Mouse (Mus musculus) lung, adult 2 months (tissue): ENCODE measurements at regions not wholly inside any gene's neighbourhood (a gene's known extent, or its start where the extent isn't known, plus 50 kb on each side); places are given as distances from the start of the nearest gene placed in this dataset.
A peak's percentile ranks its signal among the peaks of the same experiment; 100 is the strongest.

Experiments
- DNase-seq: peaks from one replicate; pipeline ENCODE4 v3.0.0; 2022
- H3K4me1 ChIP-seq: fragments of 200-500 bp; 2 replicates; pipeline ENCODE4 v1.6.1; 2011; ENCODE audit warnings: low read length; ENCODE audit not compliant: control insufficient read depth, insufficient read depth
- H3K4me3 ChIP-seq: fragments of 200-500 bp; replicated peaks from 2 replicates; pipeline ENCODE3; 2011; ENCODE audit warnings: low read depth, mild to moderate bottlenecking, control low read depth, low read length; ENCODE audit errors: extremely low read depth
- CTCF ChIP-seq: fragments of 200-500 bp; IDR thresholded peaks from 2 replicates; pipeline ENCODE4 v1.5.1; 2011; ENCODE audit warnings: mild to moderate bottlenecking, low read length, control low read depth; ENCODE audit not compliant: insufficient read depth
- POLR2A ChIP-seq: fragments of 200-500 bp; IDR thresholded peaks from 2 replicates; pipeline ENCODE4 v1.6.1; 2011; ENCODE audit warnings: low read depth, mild to moderate bottlenecking, control low read depth, low read length, borderline replicate concordance; ENCODE audit errors: extremely low read depth
- WGBS: fragments of 180-500 bp; shearing (Covaris S2); methylation state at CpG from one replicate; pipeline ENCODE4 v1.1.7; 2018; 5-methylcytosine and 5-hydroxymethylcytosine counted together

- Histone ChIP-seq H3K4me1 (peaks cover 8% of the 10 kb centered on the region), H3K4me3 (no peak overlapping the region)
- no peak for DNase-seq
- no peak for TF ChIP-seq POLR2A
- TF ChIP-seq CTCF: no peak
- 90% methylated on average over 5 of the region's 5 CpGs for WGBS
These were observed 60.2 kb upstream of the Zmiz1 start for GRCm38 (mm10) chr14:25398745-25399144.

- DNase-seq: no peak
- Histone ChIP-seq H3K4me3 (no peak overlapping the region), H3K4me1 (peaks cover 8% of the 10 kb centered on the region)
- TF ChIP-seq CTCF (no peak), POLR2A (no peak)
- 83% methylated on average over 3 of the region's 3 CpGs for WGBS
These were observed 59.7 kb upstream of the Zmiz1 start for GRCm38 (mm10) chr14:25399286-25399685.

GRCm38 (mm10) chr14:25401104-25401963 is 57.7 kb upstream of the Zmiz1 start:
- Histone ChIP-seq H3K4me3 (no peak overlapping the region), H3K4me1 (peaks cover 11% of the 10 kb centered on the region)
- 60% methylated on average over 19 of the region's 19 CpGs for WGBS
- DNase-seq: peak; percentile 34
- TF ChIP-seq CTCF (no peak), POLR2A (0 out of 2 replicates have a peak, but pooled peaks have one; percentile 16)

- TF ChIP-seq CTCF (no peak), POLR2A (no peak)
- Histone ChIP-seq H3K4me1 (peaks cover 7% of the 10 kb centered on the region; the same call in 1 of the 2 replicates), H3K4me3 (no peak overlapping the region)
- 60% methylated on average over 1 of the region's 1 CpGs for WGBS
- DNase-seq: no peak
These were observed 56.6 kb upstream of the Zmiz1 start for GRCm38 (mm10) chr14:25402409-25402808.

- 43% methylated on average over 4 of the region's 4 CpGs for WGBS
- TF ChIP-seq CTCF (no peak), POLR2A (no peak)
- Histone ChIP-seq H3K4me1 (peaks cover 7% of the 10 kb centered on the region; the same call in 1 of the 2 replicates), H3K4me3 (no peak overlapping the region)
- DNase-seq: no peak
These were observed 53.8 kb upstream of the Zmiz1 start for GRCm38 (mm10) chr14:25405191-25405590.

- Histone ChIP-seq H3K4me3 (no peak overlapping the region), H3K4me1 (peaks cover 6% of the 10 kb centered on the region; the same call in 1 of the 2 replicates)
- no peak for DNase-seq
- 87% methylated on average over 3 of the region's 3 CpGs for WGBS
- no peak for TF ChIP-seq POLR2A
- no peak for TF ChIP-seq CTCF
These were observed 52.9 kb upstream of the Zmiz1 start for GRCm38 (mm10) chr14:25406059-25406458.

GRCm38 (mm10) chr14:25406613-25407012 is 52.4 kb upstream of the Zmiz1 start:
- DNase-seq: no peak
- Histone ChIP-seq H3K4me1 (peaks cover 3% of the 10 kb centered on the region; the same call in 1 of the 2 replicates), H3K4me3 (no peak overlapping the region)
- TF ChIP-seq CTCF (no peak), POLR2A (no peak)
- 96% methylated on average over 6 of the region's 6 CpGs for WGBS

GRCm38 (mm10) chr14:25407111-25407510 is 51.9 kb upstream of the Zmiz1 start:
- DNase-seq: no peak
- Histone ChIP-seq H3K4me1 (peaks cover 3% of the 10 kb centered on the region; the same call in 1 of the 2 replicates), H3K4me3 (no peak overlapping the region)
- WGBS: 78% methylated on average over 7 of the region's 7 CpGs
- TF ChIP-seq POLR2A (no peak), CTCF (no peak)
